Mouse (Mus musculus): ENCODE results near the gene Muc15.

Gene Muc15

GRCm38 (mm10) chr2:110721290-110721753 lies at the start of gene Muc15:
Muc15 (plus strand) TSS chr2:110721340.
- no peak for DNase-seq (ENCODE audit: low spot score in 2 of 2)

GRCm38 (mm10) chr2:110709436-110709835 lies 11.7 kb upstream of the Muc15 start:
- peak in 1 of 2 experiments; percentile 13 for DNase-seq (ENCODE audit: low spot score in 2 of 2)

- peak; percentile 71 to 72 for DNase-seq (ENCODE audit: low spot score in 2 of 2)
Measured at GRCm38 (mm10) chr2:110710055-110710720, 11.0 kb upstream of the Muc15 start.

- DNase-seq (ENCODE audit: low spot score in 2 of 2): peak; percentile 30 to 33
Measured at GRCm38 (mm10) chr2:110719051-110719450, 2.1 kb upstream of the Muc15 start.

- DNase-seq (ENCODE audit: low spot score in 2 of 2): peak in 1 of 2 experiments; percentile 9
Measured at GRCm38 (mm10) chr2:110722208-110722607, 1.1 kb downstream of the Muc15 start.

GRCm38 (mm10) chr2:110726106-110726505 lies 5.0 kb downstream of the Muc15 start:
- no peak for DNase-seq (ENCODE audit: low spot score in 2 of 2)

GRCm38 (mm10) chr2:110737236-110737635 lies 16.1 kb downstream of the Muc15 start:
- DNase-seq (ENCODE audit: low spot score in 2 of 2): peak; percentile 22 to 40

GRCm38 (mm10) chr2:110737981-110738380 lies 16.8 kb downstream of the Muc15 start:
- no peak for DNase-seq (ENCODE audit: low spot score in 2 of 2)

- no peak for DNase-seq (ENCODE audit: low spot score in 2 of 2)
Measured at GRCm38 (mm10) chr2:110739781-110740180, 18.6 kb downstream of the Muc15 start.

- no peak for DNase-seq (ENCODE audit: low spot score in 2 of 2)
Measured at GRCm38 (mm10) chr2:110740493-110740892, 19.4 kb downstream of the Muc15 start.

GRCm38 (mm10) chr2:110757556-110757955 lies 36.4 kb downstream of the Muc15 start:
- DNase-seq (ENCODE audit: low spot score in 2 of 2): no peak

GRCm38 (mm10) chr2:110759434-110759833 lies 38.3 kb downstream of the Muc15 start:
- no peak for DNase-seq (ENCODE audit: low spot score in 2 of 2)

GRCm38 (mm10) chr2:110787396-110787795 lies 66.3 kb downstream of the Muc15 start:
- DNase-seq (ENCODE audit: low spot score in 2 of 2): no peak

All from right cerebral cortex, adult 2 months (tissue).